Mouse (Mus musculus) midbrain, embryonic 16.5 days (tissue): Measurements from ENCODE around the gene Olfr71. TPM values are rescaled to one million over a fixed set of nuclear protein-coding genes. Genes with fewer than 3 reads are reported as not detected.

Experiments used
- ATAC-seq: fragments of 200-750 bp; cut with Nextera tagmentation; 2 replicates; pipeline ENCODE4 v1.8.0; 2017; ENCODE audit warnings: moderate TSS enrichment
- H3K27ac ChIP-seq: fragments of 300-500 bp; sonication (generic); 2 replicates; pipeline ENCODE4 v1.5.1; 2014; ENCODE audit warnings: mild to moderate bottlenecking, low read length, mixed read lengths
- H3K27me3 ChIP-seq: fragments of 300-500 bp; sonication (generic); 2 replicates; pipeline ENCODE4 v1.6.1; 2014; ENCODE audit warnings: low read depth, low read length, mixed read lengths; ENCODE audit not compliant: control insufficient read depth, insufficient read depth
- H3K36me3 ChIP-seq: fragments of 300-500 bp; sonication (generic); 2 replicates; pipeline ENCODE4 v1.6.1; 2014; ENCODE audit warnings: mild to moderate bottlenecking, low read length, moderate library complexity, mixed read lengths; ENCODE audit not compliant: control insufficient read depth, insufficient read depth
- H3K4me1 ChIP-seq: fragments of 300-500 bp; sonication (generic); 2 replicates; pipeline ENCODE4 v1.6.1; 2014; ENCODE audit warnings: mild to moderate bottlenecking, low read length, mixed read lengths; ENCODE audit not compliant: control insufficient read depth, insufficient read depth
- H3K4me2 ChIP-seq: fragments of 300-500 bp; sonication (generic); 2 replicates; pipeline ENCODE4 v1.6.1; 2014; ENCODE audit warnings: mild to moderate bottlenecking, low read length, mixed read lengths
- H3K4me3 ChIP-seq: fragments of 300-500 bp; sonication (generic); 2 replicates; pipeline ENCODE4 v1.5.1; 2014; ENCODE audit warnings: low read depth, mild to moderate bottlenecking, low read length, moderate library complexity, mixed read lengths
- H3K9ac ChIP-seq: fragments of 300-500 bp; sonication (generic); 2 replicates; pipeline ENCODE4 v1.6.1; 2014; ENCODE audit warnings: low read depth, low read length, mixed read lengths
- H3K9me3 ChIP-seq: fragments of 300-500 bp; sonication (generic); replicated peaks from 2 replicates; pipeline ENCODE4 v1.6.1; 2014; ENCODE audit warnings: mild to moderate bottlenecking, low read length, mixed read lengths; ENCODE audit not compliant: control insufficient read depth, poor library complexity, severe bottlenecking
- WGBS: fragments of 180-500 bp; shearing (Covaris S2); extraction: QIAGEN DNeasy Blood & Tissue Kit; methylation state at CpG from one replicate; pipeline ENCODE4 v1.1.7; 2014; 5-methylcytosine and 5-hydroxymethylcytosine counted together
- polyA plus RNA-seq: library from polyadenylated mRNA; unstranded; fragments of >200 nt; fragmentation: Nextera tagmentation; extraction: Ambion mirVana; gene quantifications from 2 replicates; pipeline ENCODE4 v1.2.1, GENCODE M21; 2015

Olfr71 gene
- polyA plus RNA-seq, 1 experiment from 2014 or later = 0.06 TPM

GRCm38 (mm10) chr4:43655656-43656338 lies 54.3 kb downstream of the Olfr71 start:
- no peaks in the 10 kb centered on the region for H3K36me3 ChIP-seq
- H3K9ac ChIP-seq = peak overlapping the region; percentile 92
- H3K4me1 ChIP-seq = peaks cover 5% of the 10 kb centered on the region; the same call in 1 of the 2 replicates
- ATAC-seq = no peak; the same call in 1 of the 2 replicates
- peak overlapping the region; percentile 60 for H3K4me2 ChIP-seq
- no peaks in the 10 kb centered on the region for H3K27me3 ChIP-seq
- WGBS = 5% methylated on average over 33 of the region's 34 CpGs
- no peaks in the 10 kb centered on the region for H3K9me3 ChIP-seq
- H3K4me3 ChIP-seq = peak overlapping the region; percentile 86
- peak overlapping the region; percentile 95 for H3K27ac ChIP-seq

Other genes with a start within 250 kb of the Olfr71 start
- not detected in 2 replicates for gene Sit1, start 226.5 kb downstream of the Olfr71 start, polyA plus RNA-seq
- gene Ccdc107, start 217.4 kb downstream of the Olfr71 start, polyA plus RNA-seq = 81.1 and 90.3 TPM in 2 replicates
- 4.4 and 7.3 TPM in 2 replicates for gene Arhgef39, start 210.6 kb downstream of the Olfr71 start, polyA plus RNA-seq
- 0.21 TPM in 1 of 2 replicates, not detected in the other for gene Car9, start 203.3 kb downstream of the Olfr71 start, polyA plus RNA-seq
- 7.3 and 8.3 TPM in 2 replicates for gene Tpm2, start 186.5 kb downstream of the Olfr71 start, polyA plus RNA-seq
- 83.4 and 83.7 TPM in 2 replicates for gene Creb3, start 147.9 kb downstream of the Olfr71 start, polyA plus RNA-seq
- 59.3 and 62.9 TPM in 2 replicates for gene Tln1, start 147.6 kb downstream of the Olfr71 start, polyA plus RNA-seq
- gene Rgp1, start 131.5 kb downstream of the Olfr71 start, polyA plus RNA-seq = 15.2 and 22.5 TPM in 2 replicates
- 61.3 and 61.9 TPM in 2 replicates for gene Gba2, start 131.4 kb downstream of the Olfr71 start, polyA plus RNA-seq
- gene Msmp, start 125.8 kb downstream of the Olfr71 start, polyA plus RNA-seq = 1.1 TPM in 1 of 2 replicates, not detected in the other
- gene Npr2, start 78.3 kb downstream of the Olfr71 start, polyA plus RNA-seq = 13.5 and 14.7 TPM in 2 replicates
- 8.3 and 11.8 TPM in 2 replicates for gene Spag8, start 56.7 kb downstream of the Olfr71 start, polyA plus RNA-seq
- 57.9 and 61.0 TPM in 2 replicates for gene Hint2, start 53.8 kb downstream of the Olfr71 start, polyA plus RNA-seq
- gene Tmem8b, start 41.3 kb downstream of the Olfr71 start, polyA plus RNA-seq = 14.9 and 15.8 TPM in 2 replicates
- 0.97 and 1.1 TPM in 2 replicates for gene Fam221b, start 41.1 kb downstream of the Olfr71 start, polyA plus RNA-seq
- gene Olfr70, start 9.4 kb downstream of the Olfr71 start, polyA plus RNA-seq = not detected in 2 replicates
- gene Hrct1, start 16.9 kb upstream of the Olfr71 start, polyA plus RNA-seq = 0.29 and 0.34 TPM in 2 replicates
- gene Spaar, start 19.8 kb upstream of the Olfr71 start, polyA plus RNA-seq = 0.15 TPM in 1 of 2 replicates, not detected in the other
- not detected in 2 replicates for gene Olfr159, start 60.8 kb upstream of the Olfr71 start, polyA plus RNA-seq
- gene Olfr156, start 113.6 kb upstream of the Olfr71 start, polyA plus RNA-seq = not detected in 2 replicates
- gene Olfr157, start 129.9 kb upstream of the Olfr71 start, polyA plus RNA-seq = not detected in 2 replicates
- gene Olfr155, start 141.3 kb upstream of the Olfr71 start, polyA plus RNA-seq = not detected in 2 replicates
- gene Reck, start 165.3 kb upstream of the Olfr71 start, polyA plus RNA-seq = 4.4 and 6.1 TPM in 2 replicates
- gene Glipr2, start 247.1 kb upstream of the Olfr71 start, polyA plus RNA-seq = 26.6 and 32.1 TPM in 2 replicates